Mouse (Mus musculus) limb, embryonic 15.5 days (tissue): ENCODE measurements at regions not wholly inside any gene's neighbourhood (a gene's known extent, or its start where the extent isn't known, plus 50 kb on each side); places are given as distances from the start of the nearest gene placed in this dataset.

Experiments used
- ATAC-seq: fragments of 200-750 bp; cut with Nextera tagmentation; 2 replicates; pipeline ENCODE4 v1.8.0; 2017; ENCODE audit warnings: low read depth, moderate TSS enrichment; ENCODE audit not compliant: insufficient number of reproducible peaks, low FRiP score, low TSS enrichment
- H3K27ac ChIP-seq: fragments of 300-500 bp; sonication (generic); 2 replicates; pipeline ENCODE4 v1.5.1; 2015; ENCODE audit warnings: moderate library complexity, mild to moderate bottlenecking, inconsistent platforms
- H3K27me3 ChIP-seq: fragments of 300-500 bp; sonication (generic); 2 replicates; pipeline ENCODE4 v1.6.1; 2015; ENCODE audit warnings: inconsistent platforms
- H3K36me3 ChIP-seq: fragments of 300-500 bp; sonication (generic); 2 replicates; pipeline ENCODE4 v1.6.1; 2015; ENCODE audit warnings: inconsistent platforms
- H3K4me1 ChIP-seq: fragments of 300-500 bp; sonication (generic); 2 replicates; pipeline ENCODE4 v1.6.1; 2015; ENCODE audit warnings: inconsistent platforms
- H3K4me2 ChIP-seq: fragments of 300-500 bp; sonication (generic); 2 replicates; pipeline ENCODE4 v1.6.1; 2015; ENCODE audit warnings: mild to moderate bottlenecking, inconsistent platforms
- H3K4me3 ChIP-seq: fragments of 300-500 bp; sonication (generic); 2 replicates; pipeline ENCODE4 v1.5.1; 2015; ENCODE audit warnings: mild to moderate bottlenecking, inconsistent platforms
- H3K9ac ChIP-seq: fragments of 300-500 bp; sonication (generic); 2 replicates; pipeline ENCODE4 v1.6.1; 2015; ENCODE audit warnings: inconsistent platforms
- H3K9me3 ChIP-seq: fragments of 300-500 bp; sonication (generic); 2 replicates; pipeline ENCODE4 v1.6.1; 2016; ENCODE audit warnings: inconsistent platforms
- WGBS: fragments of 180-500 bp; shearing (Covaris S2); methylation state at CpG from one replicate; pipeline ENCODE4 v1.1.7; 2015; 5-methylcytosine and 5-hydroxymethylcytosine counted together

GRCm38 (mm10) chr9:120755486-120755885 lies 173.5 kb upstream of the Ctnnb1 start:
- Histone ChIP-seq H3K36me3 (no peaks in the 10 kb centered on the region), H3K4me1 (0 out of 2 replicates have a peak, but pooled peaks cover 2% of the 10 kb centered on the region), H3K9ac (no peak overlapping the region), H3K27me3 (no peaks in the 10 kb centered on the region), H3K4me3 (no peak overlapping the region), H3K9me3 (no peaks in the 10 kb centered on the region), H3K4me2 (no peak overlapping the region), H3K27ac (no peak overlapping the region)
- 86% methylated on average over 7 of the region's 7 CpGs for WGBS
- no peak for ATAC-seq

DNA sequence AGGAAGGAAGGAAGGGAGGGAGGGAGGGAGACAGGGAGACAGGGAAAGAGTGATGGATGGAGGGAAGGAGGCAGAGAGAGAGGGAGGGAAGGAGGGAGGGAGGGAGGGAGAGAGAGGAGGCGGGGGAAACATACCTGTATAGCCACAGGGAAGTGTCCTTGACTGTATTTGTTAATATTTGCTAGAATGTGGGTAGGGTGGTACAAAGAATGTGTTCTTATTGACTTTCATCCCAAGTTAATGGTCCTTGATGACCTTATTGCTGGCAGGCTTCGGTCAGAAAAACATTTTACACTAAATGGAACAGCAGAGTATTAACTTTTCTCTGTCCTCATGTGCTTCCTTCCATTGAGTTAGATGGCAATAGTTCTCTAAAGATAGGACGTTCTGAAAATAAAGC lies 171.0 kb upstream of the Ctnnb1 start:
- H3K9me3 ChIP-seq = no peaks in the 10 kb centered on the region
- H3K36me3 ChIP-seq = no peaks in the 10 kb centered on the region
- no peak for ATAC-seq
- WGBS = 89% methylated on average over 3 of the region's 3 CpGs
- H3K4me3 ChIP-seq = no peak overlapping the region
- H3K27me3 ChIP-seq = no peaks in the 10 kb centered on the region
- H3K9ac ChIP-seq = no peak overlapping the region
- no peak overlapping the region for H3K27ac ChIP-seq
- H3K4me1 ChIP-seq = 0 out of 2 replicates have a peak, but pooled peaks cover 2% of the 10 kb centered on the region
- H3K4me2 ChIP-seq = no peak overlapping the region

- H3K9me3 ChIP-seq = no peaks in the 10 kb centered on the region
- WGBS = 56% methylated on average over 1 of the region's 1 CpGs
Observed at GRCm38 (mm10) chr9:120758632-120759031, 170.4 kb upstream of the Ctnnb1 start.

GRCm38 (mm10) chr9:120759771-120760170 lies 169.2 kb upstream of the Ctnnb1 start:
- no peaks in the 10 kb centered on the region for H3K36me3 ChIP-seq
- H3K9ac ChIP-seq = no peak overlapping the region
- no peak overlapping the region for H3K4me3 ChIP-seq
- peaks cover 2% of the 10 kb centered on the region; the same call in 1 of the 2 replicates for H3K4me1 ChIP-seq
- ATAC-seq = 0 out of 2 replicates have a peak, but pooled peaks have one; percentile 48
- no peaks in the 10 kb centered on the region for H3K27me3 ChIP-seq
- no peak overlapping the region for H3K4me2 ChIP-seq
- no peaks in the 10 kb centered on the region for H3K9me3 ChIP-seq
- H3K27ac ChIP-seq = no peak overlapping the region; the same call in 1 of the 2 replicates
- 65% methylated on average over 5 of the region's 5 CpGs for WGBS

More at GRCm38 (mm10) chr9:120758632-120759031, 170.4 kb upstream of the Ctnnb1 start:
- Histone ChIP-seq H3K4me3 (no peak overlapping the region), H3K27ac (no peak overlapping the region), H3K4me2 (no peak overlapping the region), H3K9ac (no peak overlapping the region), H3K4me1 (0 out of 2 replicates have a peak, but pooled peaks cover 2% of the 10 kb centered on the region), H3K27me3 (no peaks in the 10 kb centered on the region), H3K36me3 (no peaks in the 10 kb centered on the region)
- ATAC-seq = no peak

GRCm38 (mm10) chr9:120763802-120764201 lies 165.2 kb upstream of the Ctnnb1 start:
- Histone ChIP-seq H3K9me3 (no peaks in the 10 kb centered on the region), H3K36me3 (no peaks in the 10 kb centered on the region), H3K4me3 (no peak overlapping the region), H3K27me3 (no peaks in the 10 kb centered on the region), H3K9ac (no peak overlapping the region), H3K27ac (no peak overlapping the region), H3K4me1 (peaks cover 4% of the 10 kb centered on the region), H3K4me2 (no peak overlapping the region)
- WGBS = 79% methylated on average over 2 of the region's 2 CpGs
- ATAC-seq = no peak

DNA sequence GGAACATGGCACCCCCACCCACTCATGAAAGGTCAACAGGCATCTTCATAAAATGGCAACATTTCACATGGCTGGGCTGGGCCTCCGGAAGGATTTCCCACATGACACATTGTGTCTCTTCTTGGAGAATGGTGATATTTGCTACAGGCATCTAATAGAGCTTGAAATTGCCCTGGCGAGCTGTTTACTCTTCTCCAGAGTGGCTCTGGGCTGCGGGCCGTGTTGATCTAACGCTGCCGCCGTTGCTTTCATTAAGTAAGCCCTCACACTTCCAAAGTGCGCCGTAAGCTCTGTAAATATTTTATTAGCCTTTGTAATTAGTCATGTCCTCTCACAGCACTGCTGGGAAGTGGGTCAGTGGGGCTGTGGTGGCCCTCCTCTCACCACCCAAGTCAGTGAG lies 164.4 kb upstream of the Ctnnb1 start:
- Histone ChIP-seq H3K27ac (no peak overlapping the region), H3K4me3 (no peak overlapping the region), H3K36me3 (no peaks in the 10 kb centered on the region), H3K4me1 (peaks cover 12% of the 10 kb centered on the region), H3K9me3 (no peaks in the 10 kb centered on the region), H3K27me3 (no peaks in the 10 kb centered on the region), H3K9ac (no peak overlapping the region), H3K4me2 (no peak overlapping the region)
- ATAC-seq = no peak
- 44% methylated on average over 9 of the region's 9 CpGs for WGBS

- ATAC-seq = no peak
- Histone ChIP-seq H3K27me3 (no peaks in the 10 kb centered on the region), H3K9ac (no peak overlapping the region), H3K27ac (no peak overlapping the region), H3K4me2 (no peak overlapping the region), H3K4me1 (peaks cover 17% of the 10 kb centered on the region), H3K36me3 (no peaks in the 10 kb centered on the region), H3K9me3 (no peaks in the 10 kb centered on the region), H3K4me3 (no peak overlapping the region)
- WGBS = 72% methylated on average over 4 of the region's 4 CpGs
Observed at GRCm38 (mm10) chr9:120765292-120765691, 163.7 kb upstream of the Ctnnb1 start.

DNA sequence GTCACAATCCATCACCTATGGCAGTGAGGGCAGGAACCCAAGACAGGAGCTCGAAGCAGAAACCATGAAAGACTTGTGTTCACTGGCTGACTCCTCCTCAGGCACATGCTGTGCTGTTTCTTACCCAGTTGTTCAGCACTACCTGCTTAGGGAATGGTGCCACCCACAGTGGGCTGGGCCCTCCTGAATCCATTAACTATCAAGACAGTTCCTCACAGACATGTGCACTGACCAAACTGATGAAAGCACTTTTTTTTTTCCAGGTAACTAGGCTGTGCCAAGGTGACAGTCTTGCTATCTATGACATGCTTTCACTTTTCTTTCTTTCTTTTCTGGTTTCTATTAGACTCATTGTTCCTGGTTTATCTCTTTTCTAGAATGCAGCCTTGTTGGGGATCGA lies 162.1 kb upstream of the Ctnnb1 start:
- Histone ChIP-seq H3K4me3 (no peak overlapping the region), H3K36me3 (no peaks in the 10 kb centered on the region), H3K27me3 (no peaks in the 10 kb centered on the region), H3K9me3 (no peaks in the 10 kb centered on the region), H3K4me1 (peaks cover 19% of the 10 kb centered on the region), H3K4me2 (no peak overlapping the region), H3K27ac (no peak overlapping the region), H3K9ac (no peak overlapping the region)
- no peak for ATAC-seq
- 69% methylated on average over 2 of the region's 2 CpGs for WGBS

DNA sequence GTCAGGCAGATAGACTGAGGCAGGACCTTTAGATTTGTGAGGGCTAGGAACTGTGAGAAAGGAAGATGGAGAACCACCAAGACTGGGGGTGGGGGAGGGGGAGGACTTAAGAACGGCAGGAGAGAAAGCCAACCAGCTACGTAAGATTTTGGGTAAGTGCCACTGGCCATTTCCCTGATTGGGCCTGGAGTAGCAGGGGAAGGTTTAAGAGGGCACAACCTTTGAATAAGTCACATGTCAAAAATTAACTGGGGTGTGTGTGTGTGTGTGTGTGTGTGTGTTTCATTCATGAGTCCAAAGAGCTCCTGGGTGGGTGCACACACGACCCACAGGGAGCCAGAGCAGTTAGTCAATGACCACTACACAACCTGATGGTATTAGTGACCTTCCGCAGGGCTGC lies 161.6 kb upstream of the Ctnnb1 start:
- peaks cover 19% of the 10 kb centered on the region for H3K4me1 ChIP-seq
- H3K9me3 ChIP-seq = no peaks in the 10 kb centered on the region
- no peak overlapping the region for H3K27ac ChIP-seq
- WGBS = 72% methylated on average over 4 of the region's 4 CpGs
- H3K9ac ChIP-seq = no peak overlapping the region
- no peaks in the 10 kb centered on the region for H3K36me3 ChIP-seq
- H3K4me2 ChIP-seq = no peak overlapping the region
- H3K27me3 ChIP-seq = no peaks in the 10 kb centered on the region
- H3K4me3 ChIP-seq = no peak overlapping the region
- ATAC-seq = no peak

- Histone ChIP-seq H3K9me3 (no peaks in the 10 kb centered on the region), H3K4me1 (peaks cover 19% of the 10 kb centered on the region), H3K27me3 (no peaks in the 10 kb centered on the region), H3K9ac (no peak overlapping the region), H3K27ac (peak overlapping the region; percentile 65; the same call in 1 of the 2 replicates), H3K36me3 (no peaks in the 10 kb centered on the region), H3K4me2 (no peak overlapping the region), H3K4me3 (no peak overlapping the region)
- WGBS = 61% methylated on average over 8 of the region's 8 CpGs
- no peak for ATAC-seq
Observed at GRCm38 (mm10) chr9:120769056-120769455, 160.0 kb upstream of the Ctnnb1 start.

- Histone ChIP-seq H3K27me3 (no peaks in the 10 kb centered on the region), H3K4me2 (no peak overlapping the region), H3K36me3 (no peaks in the 10 kb centered on the region), H3K4me3 (no peak overlapping the region), H3K9ac (no peak overlapping the region), H3K27ac (peak overlapping the region; percentile 65), H3K9me3 (no peaks in the 10 kb centered on the region), H3K4me1 (peaks cover 19% of the 10 kb centered on the region)
- WGBS = 13% methylated on average over 7 of the region's 7 CpGs
- ATAC-seq = no peak
Observed at GRCm38 (mm10) chr9:120769679-120770078, 159.3 kb upstream of the Ctnnb1 start.

- H3K4me2 ChIP-seq = no peak overlapping the region
- ATAC-seq = no peak
- WGBS = 45% methylated on average over 1 of the region's 1 CpGs
- no peak overlapping the region for H3K27ac ChIP-seq
- peaks cover 19% of the 10 kb centered on the region for H3K4me1 ChIP-seq
- H3K27me3 ChIP-seq = no peaks in the 10 kb centered on the region
- no peak overlapping the region for H3K4me3 ChIP-seq
- H3K9me3 ChIP-seq = no peaks in the 10 kb centered on the region
- no peaks in the 10 kb centered on the region for H3K36me3 ChIP-seq
- H3K9ac ChIP-seq = no peak overlapping the region
Observed at GRCm38 (mm10) chr9:120770886-120771285, 158.1 kb upstream of the Ctnnb1 start.

GRCm38 (mm10) chr9:120771896-120772530 lies 157.0 kb upstream of the Ctnnb1 start:
- H3K27me3 ChIP-seq = no peaks in the 10 kb centered on the region
- 50% methylated on average over 4 of the region's 4 CpGs for whole genome bisulfite sequencing
- H3K4me1 ChIP-seq = peaks cover 28% of the 10 kb centered on the region
- no peak overlapping the region for H3K4me3 ChIP-seq
- ATAC-seq = no peak
- no peaks in the 10 kb centered on the region for H3K36me3 ChIP-seq
- no peak overlapping the region for H3K9ac ChIP-seq
- no peak overlapping the region for H3K4me2 ChIP-seq
- no peaks in the 10 kb centered on the region for H3K9me3 ChIP-seq
- H3K27ac ChIP-seq = no peak overlapping the region
